Mouse (Mus musculus) liver, embryonic 11.5 days (tissue): ENCODE measurements around the gene Plrg1. TPM values are rescaled to one million over a fixed set of nuclear protein-coding genes. Genes with fewer than 3 reads are reported as not detected.

Experiments used
- ATAC-seq: fragments of 200-750 bp; cut with Nextera tagmentation; replicated peaks from 2 replicates; pipeline ENCODE4 v1.8.0; 2017; ENCODE audit warnings: moderate number of reproducible peaks, mild to moderate bottlenecking, moderate TSS enrichment, moderate library complexity; ENCODE audit not compliant: low FRiP score
- DNase-seq: peaks from one replicate; pipeline ENCODE4 v3.0.0-alpha.2; 2017; ENCODE audit warnings: low spot score
- H3K27ac ChIP-seq: fragments of 300-500 bp; sonication (generic); 2 replicates; pipeline ENCODE4 v1.5.1; 2014; ENCODE audit warnings: mild to moderate bottlenecking, low read depth, low read length, control low read depth
- H3K27me3 ChIP-seq: fragments of 300-500 bp; sonication (generic); replicated peaks from 2 replicates; pipeline ENCODE4 v1.6.1; 2014; ENCODE audit warnings: low read length, mixed read lengths; ENCODE audit not compliant: control insufficient read depth, insufficient read depth
- H3K36me3 ChIP-seq: fragments of 300-500 bp; sonication (generic); 2 replicates; pipeline ENCODE4 v1.6.1; 2014; ENCODE audit warnings: mild to moderate bottlenecking, low read length, moderate library complexity, mixed read lengths; ENCODE audit not compliant: control insufficient read depth, insufficient read depth
- H3K4me1 ChIP-seq: fragments of 300-500 bp; sonication (generic); replicated peaks from 2 replicates; pipeline ENCODE4 v1.6.1; 2014; ENCODE audit warnings: low read length, mixed read lengths; ENCODE audit not compliant: control insufficient read depth, insufficient read depth
- H3K4me2 ChIP-seq: fragments of 300-500 bp; sonication (generic); 2 replicates; pipeline ENCODE4 v1.6.1; 2014; ENCODE audit warnings: mild to moderate bottlenecking, control low read depth, moderate library complexity
- H3K4me3 ChIP-seq: fragments of 300-500 bp; sonication (generic); 2 replicates; pipeline ENCODE4 v1.5.1; 2014; ENCODE audit warnings: low read depth, low read length, control low read depth
- H3K9ac ChIP-seq: fragments of 300-500 bp; sonication (generic); 2 replicates; pipeline ENCODE4 v1.6.1; 2014; ENCODE audit warnings: low read depth, low read length, control low read depth
- H3K9me3 ChIP-seq: fragments of 300-500 bp; sonication (generic); 2 replicates; pipeline ENCODE4 v1.6.1; 2016; ENCODE audit warnings: low read length, inconsistent platforms, mixed read lengths; ENCODE audit not compliant: control insufficient read depth
- WGBS: fragments of 180-500 bp; shearing (Covaris S2); extraction: QIAGEN DNeasy Blood & Tissue Kit; methylation state at CpG from one replicate; pipeline ENCODE4 v1.1.7; 2014; 5-methylcytosine and 5-hydroxymethylcytosine counted together
- polyA plus RNA-seq: library from polyadenylated mRNA; unstranded; fragments of >200 nt; fragmentation: Nextera tagmentation; extraction: Ambion mirVana; gene quantifications from 2 replicates; pipeline ENCODE4 v1.2.1, GENCODE M21; 2014

Gene Plrg1
- polyA plus RNA-seq, 1 experiment from 2014 or later, result 92.7 TPM

DNA sequence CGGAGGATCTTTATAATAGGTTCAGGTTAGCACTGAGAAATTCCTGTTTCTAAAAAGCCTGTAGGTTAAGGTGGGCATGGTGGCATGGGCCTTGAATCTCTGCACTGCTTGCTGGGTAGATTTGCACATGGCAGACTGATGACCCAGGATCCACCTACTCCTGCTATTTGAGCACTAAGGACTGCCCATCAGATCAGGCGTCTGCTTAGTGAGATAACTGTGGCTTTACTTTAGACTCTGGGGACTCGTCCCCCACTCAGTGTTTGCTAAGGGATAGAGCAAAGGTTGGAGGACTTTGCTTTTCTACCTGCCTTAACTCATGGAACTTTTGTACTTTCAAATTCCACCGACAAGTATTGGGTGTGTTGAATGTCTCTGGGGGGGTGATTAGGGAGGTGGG, 15.7 kb upstream of the Plrg1 start:
- peak overlapping the region; percentile 1; the same call in 1 of the 2 replicates for H3K4me2 ChIP-seq
- no peak for DNase-seq
- H3K9ac ChIP-seq, result no peak overlapping the region
- H3K36me3 ChIP-seq, result no peaks in the 10 kb centered on the region
- no peaks in the 10 kb centered on the region for H3K27me3 ChIP-seq
- no peaks in the 10 kb centered on the region for H3K9me3 ChIP-seq
- WGBS, result 62% methylated on average over 4 of the region's 4 CpGs
- ATAC-seq, result peak; percentile 58
- no peak overlapping the region for H3K4me3 ChIP-seq
- no peaks in the 10 kb centered on the region for H3K4me1 ChIP-seq
- peak overlapping the region; percentile 30; the same call in 1 of the 2 replicates for H3K27ac ChIP-seq

DNA sequence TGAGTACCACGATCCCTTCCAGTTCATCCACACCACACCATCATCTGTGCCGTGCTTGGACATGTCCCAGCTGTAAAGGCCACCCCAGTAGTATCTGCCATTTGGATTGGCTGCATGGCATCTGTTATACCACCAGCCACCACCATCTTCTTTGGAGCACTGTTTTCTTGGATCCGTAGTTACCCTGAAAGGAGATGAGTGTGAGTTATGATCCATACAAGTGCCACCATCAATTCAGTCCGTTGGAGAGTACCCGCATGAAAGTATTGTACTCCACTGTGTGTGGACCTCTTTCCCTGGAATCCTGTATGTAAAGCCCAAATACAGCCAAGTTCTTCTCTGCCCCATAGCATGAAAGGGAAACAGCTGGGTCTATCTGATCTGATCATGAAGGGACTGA, 12.9 kb upstream of the Plrg1 start:
- Histone ChIP-seq H3K27me3 (no peaks in the 10 kb centered on the region), H3K9ac (no peak overlapping the region), H3K9me3 (no peaks in the 10 kb centered on the region), H3K36me3 (no peaks in the 10 kb centered on the region), H3K4me3 (no peak overlapping the region), H3K4me1 (no peaks in the 10 kb centered on the region), H3K4me2 (no peak overlapping the region), H3K27ac (no peak overlapping the region)
- DNase-seq (no peak), ATAC-seq (no peak)
- 86% methylated on average over 5 of the region's 5 CpGs for WGBS

DNA sequence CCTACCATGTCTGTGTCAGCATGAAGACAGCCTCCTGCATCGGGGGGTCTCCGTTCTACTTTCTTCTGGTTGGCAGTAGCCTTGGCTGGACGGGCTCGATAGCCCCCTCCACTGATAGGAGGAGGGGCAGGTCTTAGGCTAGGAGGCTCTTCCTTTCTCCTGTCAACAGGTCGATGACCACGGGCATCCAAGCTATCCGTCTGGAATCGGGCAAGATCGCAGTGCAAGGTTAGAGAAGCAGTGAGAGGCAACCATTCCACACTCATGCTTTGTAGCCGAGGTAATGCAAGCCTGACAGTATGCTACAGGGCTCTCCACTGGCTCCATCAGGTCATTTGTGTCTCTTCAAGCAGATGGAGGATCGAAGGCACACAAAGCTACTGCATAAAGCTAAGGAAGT, 8.7 kb upstream of the Plrg1 start:
- no peak overlapping the region for H3K4me2 ChIP-seq
- H3K27me3 ChIP-seq, result no peaks in the 10 kb centered on the region
- 77% methylated on average over 11 of the region's 11 CpGs for WGBS
- no peak for DNase-seq
- H3K9ac ChIP-seq, result no peak overlapping the region
- no peak for ATAC-seq
- no peaks in the 10 kb centered on the region for H3K4me1 ChIP-seq
- no peak overlapping the region for H3K27ac ChIP-seq
- H3K4me3 ChIP-seq, result no peak overlapping the region
- H3K36me3 ChIP-seq, result no peaks in the 10 kb centered on the region
- no peaks in the 10 kb centered on the region for H3K9me3 ChIP-seq

DNA sequence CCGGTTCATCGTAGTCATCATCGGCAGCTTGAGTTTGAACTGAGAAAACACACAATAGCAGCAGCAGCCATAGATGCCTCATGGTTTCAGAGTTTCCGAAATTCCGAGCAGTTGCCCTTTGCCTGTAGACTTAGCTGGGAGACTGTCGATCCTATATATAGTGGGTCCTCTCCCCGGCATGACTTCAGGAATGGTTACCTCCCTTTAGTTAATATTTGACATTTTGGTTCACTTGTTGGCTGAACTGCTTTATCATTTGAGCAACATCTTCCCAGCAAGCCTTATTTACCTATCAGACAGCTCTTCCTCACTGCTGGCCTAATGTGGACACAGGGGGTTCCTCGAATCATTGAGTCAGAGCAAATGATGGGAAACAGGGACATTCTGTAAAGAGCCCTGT, 5.6 kb upstream of the Plrg1 start, which contains the start of gene Fgb:
Gene Fgb, minus strand, starts transcription at position 184 of the 400 bp plus-strand sequence.
- H3K4me3 ChIP-seq, result peak within 1 kb of the TSS; percentile 15
- WGBS, result 79% methylated on average over 8 of the region's 8 CpGs
- ATAC-seq (peak; percentile 32; the same call in 1 of the 2 replicates), DNase-seq (no peak)
- no peak within 1 kb of the TSS for H3K9ac ChIP-seq
- H3K9me3 ChIP-seq, result no peaks in the 10 kb centered on the region
- H3K27ac ChIP-seq, result no peak within 1 kb of the TSS
- no peaks in the 10 kb centered on the region for H3K36me3 ChIP-seq
- peaks cover 3% of the 10 kb centered on the region; the same call in 1 of the 2 replicates for H3K4me1 ChIP-seq
- H3K4me2 ChIP-seq, result peak within 1 kb of the TSS; percentile 41; the same call in 1 of the 2 replicates
- no peaks in the 10 kb centered on the region for H3K27me3 ChIP-seq

DNA sequence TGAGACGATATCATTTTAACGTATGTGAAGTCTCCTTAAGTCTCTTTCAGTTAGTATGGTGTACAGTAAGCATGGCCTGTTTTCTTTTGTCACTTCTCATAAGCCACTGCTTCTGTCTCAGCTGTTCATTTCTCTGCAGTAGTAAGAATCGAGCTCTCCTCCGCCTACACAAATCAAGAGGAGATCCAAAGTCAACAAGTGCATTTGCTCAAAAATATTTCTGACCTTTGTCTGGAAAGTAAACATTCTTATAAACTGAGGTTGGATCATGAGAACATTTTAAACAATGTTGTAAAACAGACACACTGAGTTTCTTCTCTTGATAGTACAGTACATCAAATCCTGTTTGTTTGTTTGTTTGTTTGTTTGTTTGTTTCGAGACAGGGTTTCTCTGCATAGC, 4.7 kb upstream of the Plrg1 start:
- peaks cover 3% of the 10 kb centered on the region; the same call in 1 of the 2 replicates for H3K4me1 ChIP-seq
- H3K27ac ChIP-seq, result no peak overlapping the region
- no peak overlapping the region for H3K4me2 ChIP-seq
- no peaks in the 10 kb centered on the region for H3K36me3 ChIP-seq
- no peaks in the 10 kb centered on the region for H3K27me3 ChIP-seq
- no peaks in the 10 kb centered on the region for H3K9me3 ChIP-seq
- DNase-seq (no peak), ATAC-seq (no peak)
- WGBS, result 83% methylated on average over 5 of the region's 5 CpGs
- H3K4me3 ChIP-seq, result no peak overlapping the region
- H3K9ac ChIP-seq, result no peak overlapping the region

DNA sequence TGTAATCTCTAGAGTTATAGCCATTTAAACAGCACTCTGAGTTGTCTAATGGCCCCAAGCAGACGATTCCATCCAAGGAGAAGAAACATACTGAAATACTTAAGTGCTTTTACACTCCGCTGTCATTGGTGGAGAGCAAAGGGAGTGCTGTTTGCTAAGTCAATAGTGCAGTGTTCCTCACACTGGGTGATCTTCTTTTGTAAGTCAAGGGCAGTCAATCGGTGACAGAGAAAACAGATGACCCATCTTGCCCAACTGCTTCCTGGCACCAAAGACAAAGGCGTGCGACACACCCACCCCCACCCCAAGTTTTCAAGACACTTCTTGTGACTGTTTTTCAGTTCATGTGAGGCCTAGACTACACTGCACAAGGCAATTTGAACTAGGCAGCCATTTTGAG, 3.2 kb upstream of the Plrg1 start:
- H3K4me2 ChIP-seq, result no peak overlapping the region
- H3K36me3 ChIP-seq, result peaks cover 2% of the 10 kb centered on the region; the same call in 1 of the 2 replicates
- H3K4me1 ChIP-seq, result peaks cover 7% of the 10 kb centered on the region
- WGBS, result 71% methylated on average over 5 of the region's 5 CpGs
- no peak for ATAC-seq
- no peak for DNase-seq
- no peaks in the 10 kb centered on the region for H3K9me3 ChIP-seq
- no peaks in the 10 kb centered on the region for H3K27me3 ChIP-seq
- H3K9ac ChIP-seq, result no peak overlapping the region
- H3K27ac ChIP-seq, result no peak overlapping the region
- H3K4me3 ChIP-seq, result no peak overlapping the region

DNA sequence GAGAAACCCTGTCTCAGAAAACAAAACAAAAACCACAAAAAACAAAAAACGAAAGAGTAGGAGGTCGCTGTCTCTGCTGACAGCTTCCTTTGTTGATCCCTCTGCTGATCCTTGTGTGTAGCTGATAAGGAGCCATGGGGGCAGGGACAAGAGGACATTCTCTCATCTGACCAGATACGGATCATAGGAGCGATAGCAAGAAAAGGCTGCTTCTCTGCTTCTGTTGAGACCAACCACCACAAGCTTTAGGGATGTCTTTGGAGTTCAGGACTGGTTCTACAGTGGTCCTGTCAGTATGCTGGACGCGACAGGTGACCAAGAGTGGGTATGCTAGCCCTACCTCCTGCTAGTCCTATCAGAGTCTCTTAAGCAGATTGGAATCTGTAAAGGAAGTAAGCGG, 2.2 kb upstream of the Plrg1 start:
- no peak for ATAC-seq
- Histone ChIP-seq H3K9ac (no peak overlapping the region), H3K4me2 (no peak overlapping the region), H3K27ac (no peak overlapping the region), H3K4me3 (no peak overlapping the region), H3K27me3 (no peaks in the 10 kb centered on the region), H3K4me1 (peaks cover 7% of the 10 kb centered on the region), H3K9me3 (no peaks in the 10 kb centered on the region), H3K36me3 (peaks cover 2% of the 10 kb centered on the region; the same call in 1 of the 2 replicates)
- 70% methylated on average over 7 of the region's 7 CpGs for WGBS
- DNase-seq, result no peak

DNA sequence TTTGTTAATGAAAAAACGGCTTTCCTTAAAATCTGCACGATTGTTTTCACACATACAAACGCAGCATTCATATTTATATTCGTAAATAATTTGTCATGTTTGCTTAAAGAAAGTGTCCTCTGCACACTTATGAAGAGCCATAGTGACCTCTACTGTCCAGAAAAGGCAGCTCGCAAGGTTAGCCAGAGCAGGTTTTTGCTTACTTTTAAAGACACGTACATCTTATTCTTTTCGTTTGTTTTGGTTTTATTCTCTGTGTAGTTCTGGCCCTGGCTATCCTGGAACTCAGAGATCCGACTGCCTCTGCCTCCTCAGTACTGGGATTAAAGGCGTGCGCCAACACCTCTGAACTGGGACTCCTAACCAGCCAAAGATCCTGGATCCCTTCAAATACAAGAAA, 1.6 kb upstream of the Plrg1 start:
- Histone ChIP-seq H3K9ac (no peak overlapping the region), H3K4me1 (peaks cover 7% of the 10 kb centered on the region), H3K4me2 (peak overlapping the region; percentile 21; the same call in 1 of the 2 replicates), H3K27me3 (no peaks in the 10 kb centered on the region), H3K27ac (no peak overlapping the region), H3K4me3 (no peak overlapping the region), H3K36me3 (peaks cover 6% of the 10 kb centered on the region; the same call in 1 of the 2 replicates), H3K9me3 (no peaks in the 10 kb centered on the region)
- ATAC-seq, result no peak
- DNase-seq, result no peak
- 37% methylated on average over 10 of the region's 10 CpGs for WGBS

DNA sequence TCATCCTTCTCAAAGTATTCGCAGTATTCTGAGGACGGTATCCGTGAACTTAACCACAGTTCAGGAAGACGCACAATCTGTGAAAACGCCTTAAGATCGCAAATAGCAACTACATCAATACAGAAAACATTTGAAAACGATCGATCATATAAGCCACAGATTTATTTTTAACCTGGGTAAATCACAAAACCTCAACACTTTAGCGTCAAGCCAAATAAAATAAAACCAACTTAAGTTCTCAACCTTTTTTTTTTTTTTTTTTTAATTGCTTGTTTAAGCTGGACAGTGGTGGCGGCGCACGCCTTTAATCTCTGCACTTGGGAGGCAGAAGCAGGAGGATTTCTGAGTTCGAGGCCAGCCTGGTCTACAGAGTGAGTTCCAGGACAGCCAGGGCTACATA, 563 bp upstream of the Plrg1 start:
- Histone ChIP-seq H3K4me3 (peak overlapping the region; percentile 80), H3K27me3 (no peaks in the 10 kb centered on the region), H3K9me3 (no peaks in the 10 kb centered on the region), H3K36me3 (peaks cover 9% of the 10 kb centered on the region; the same call in 1 of the 2 replicates), H3K27ac (no peak overlapping the region), H3K9ac (peak overlapping the region; percentile 52; the same call in 1 of the 2 replicates), H3K4me1 (peaks cover 7% of the 10 kb centered on the region), H3K4me2 (peak overlapping the region; percentile 61)
- DNase-seq (no peak), ATAC-seq (peak; percentile 46; the same call in 1 of the 2 replicates)
- 24% methylated on average over 13 of the region's 13 CpGs for WGBS
